Mouse (Mus musculus): ENCODE measurements around the gene 9330182L06Rik. TPM values are rescaled to one million over a fixed set of nuclear protein-coding genes. Genes with fewer than 3 reads are reported as not detected.

The 9330182L06Rik gene
- polyA plus RNA-seq, 1 experiment from 2014 or later = 1.5 TPM

GRCm38 (mm10) chr5:9453298-9453697, 187.4 kb downstream of the 9330182L06Rik start:
- Histone ChIP-seq H3K9ac (ENCODE audit: low read depth, low read length) (no peak overlapping the region), H3K4me1 (ENCODE audit: control insufficient read depth, insufficient read depth, low read length) (no peaks in the 10 kb centered on the region), H3K9me3 (ENCODE audit: control insufficient read depth, low read length) (no peaks in the 10 kb centered on the region), H3K4me2 (ENCODE audit: low read depth, low read length) (no peak overlapping the region), H3K27ac (ENCODE audit: low read length) (no peak overlapping the region), H3K4me3 (ENCODE audit: low read length) (no peak overlapping the region), H3K27me3 (replicated peaks; ENCODE audit: control insufficient read depth, insufficient read depth, low read length) (no peaks in the 10 kb centered on the region), H3K36me3 (ENCODE audit: control insufficient read depth, insufficient read depth, low read length) (no peaks in the 10 kb centered on the region)
- ATAC-seq = no peak
- 90% methylated on average over 2 of the region's 2 CpGs for WGBS

GRCm38 (mm10) chr5:9477587-9477986, 211.7 kb downstream of the 9330182L06Rik start:
- H3K27me3 ChIP-seq (replicated peaks; ENCODE audit: control insufficient read depth, insufficient read depth, low read length) = no peaks in the 10 kb centered on the region
- WGBS = 83% methylated on average over 3 of the region's 3 CpGs
- no peak overlapping the region for H3K9ac ChIP-seq (ENCODE audit: low read depth, low read length)
- H3K4me2 ChIP-seq (ENCODE audit: low read depth, low read length) = no peak overlapping the region
- H3K27ac ChIP-seq (ENCODE audit: low read length) = no peak overlapping the region
- H3K36me3 ChIP-seq (ENCODE audit: control insufficient read depth, insufficient read depth, low read length) = no peaks in the 10 kb centered on the region
- ATAC-seq = no peak
- H3K4me3 ChIP-seq (ENCODE audit: low read length) = no peak overlapping the region
- H3K4me1 ChIP-seq (ENCODE audit: control insufficient read depth, insufficient read depth, low read length) = no peaks in the 10 kb centered on the region
- no peaks in the 10 kb centered on the region for H3K9me3 ChIP-seq (ENCODE audit: control insufficient read depth, low read length)

GRCm38 (mm10) chr5:9495456-9495855, 229.5 kb downstream of the 9330182L06Rik start:
- Histone ChIP-seq H3K36me3 (ENCODE audit: control insufficient read depth, insufficient read depth, low read length) (no peaks in the 10 kb centered on the region), H3K4me1 (ENCODE audit: control insufficient read depth, insufficient read depth, low read length) (no peaks in the 10 kb centered on the region), H3K9me3 (ENCODE audit: control insufficient read depth, low read length) (no peaks in the 10 kb centered on the region), H3K4me2 (ENCODE audit: low read depth, low read length) (no peak overlapping the region), H3K27ac (ENCODE audit: low read length) (no peak overlapping the region), H3K4me3 (ENCODE audit: low read length) (no peak overlapping the region), H3K9ac (ENCODE audit: low read depth, low read length) (no peak overlapping the region), H3K27me3 (replicated peaks; ENCODE audit: control insufficient read depth, insufficient read depth, low read length) (no peaks in the 10 kb centered on the region)
- 16% methylated on average over 5 of the region's 5 CpGs for WGBS
- no peak for ATAC-seq

GRCm38 (mm10) chr5:9497235-9497634, 231.3 kb downstream of the 9330182L06Rik start:
- H3K9ac ChIP-seq (ENCODE audit: low read depth, low read length) = no peak overlapping the region
- no peaks in the 10 kb centered on the region for H3K4me1 ChIP-seq (ENCODE audit: control insufficient read depth, insufficient read depth, low read length)
- no peak overlapping the region for H3K27ac ChIP-seq (ENCODE audit: low read length)
- H3K27me3 ChIP-seq (replicated peaks; ENCODE audit: control insufficient read depth, insufficient read depth, low read length) = no peaks in the 10 kb centered on the region
- no peak overlapping the region for H3K4me3 ChIP-seq (ENCODE audit: low read length)
- no peak for ATAC-seq
- H3K4me2 ChIP-seq (ENCODE audit: low read depth, low read length) = no peak overlapping the region
- H3K9me3 ChIP-seq (ENCODE audit: control insufficient read depth, low read length) = no peaks in the 10 kb centered on the region
- 59% methylated on average over 4 of the region's 4 CpGs for WGBS
- H3K36me3 ChIP-seq (ENCODE audit: control insufficient read depth, insufficient read depth, low read length) = no peaks in the 10 kb centered on the region

GRCm38 (mm10) chr5:9511027-9511426, 245.1 kb downstream of the 9330182L06Rik start:
- no peaks in the 10 kb centered on the region for H3K9me3 ChIP-seq (ENCODE audit: control insufficient read depth, low read length)
- no peak overlapping the region for H3K27ac ChIP-seq (ENCODE audit: low read length)
- no peaks in the 10 kb centered on the region for H3K27me3 ChIP-seq (replicated peaks; ENCODE audit: control insufficient read depth, insufficient read depth, low read length)
- ATAC-seq = no peak
- no peak overlapping the region for H3K4me2 ChIP-seq (ENCODE audit: low read depth, low read length)
- H3K9ac ChIP-seq (ENCODE audit: low read depth, low read length) = no peak overlapping the region
- H3K4me3 ChIP-seq (ENCODE audit: low read length) = no peak overlapping the region
- WGBS = 84% methylated on average over 1 of the region's 1 CpGs
- no peaks in the 10 kb centered on the region for H3K36me3 ChIP-seq (ENCODE audit: control insufficient read depth, insufficient read depth, low read length)
- H3K4me1 ChIP-seq (ENCODE audit: control insufficient read depth, insufficient read depth, low read length) = no peaks in the 10 kb centered on the region

- Histone ChIP-seq H3K27ac (ENCODE audit: low read length) (no peak overlapping the region), H3K4me3 (ENCODE audit: low read length) (no peak overlapping the region), H3K4me1 (ENCODE audit: control insufficient read depth, insufficient read depth, low read length) (no peaks in the 10 kb centered on the region), H3K9ac (ENCODE audit: low read depth, low read length) (no peak overlapping the region), H3K27me3 (replicated peaks; ENCODE audit: control insufficient read depth, insufficient read depth, low read length) (no peaks in the 10 kb centered on the region), H3K36me3 (ENCODE audit: control insufficient read depth, insufficient read depth, low read length) (no peaks in the 10 kb centered on the region), H3K9me3 (ENCODE audit: control insufficient read depth, low read length) (no peaks in the 10 kb centered on the region), H3K4me2 (ENCODE audit: low read depth, low read length) (no peak overlapping the region)
- WGBS = 85% methylated on average over 4 of the region's 4 CpGs
- ATAC-seq = no peak
Measured at GRCm38 (mm10) chr5:9525507-9525906, 259.6 kb downstream of the 9330182L06Rik start.

MicroRNAs within 50 kb of the gene (microRNA counts, 519-probe panel; counts per million panel counts)
- 1,648 counts per million, percentile 19 among the panel's probes with 10 or more counts for microRNA mmu-miR-879

Small RNA genes within 50 kb of the gene (microRNA-seq; reads per million reads assigned to microRNA genes)
- gene Mir879 = 4.3 reads per million, percentile 12 among the genes with 10 or more reads in this experiment

Other genes with a start within 250 kb of the 9330182L06Rik start
- 5.3 and 10.5 TPM in 2 replicates for gene Tmem243, start 165.4 kb upstream of the 9330182L06Rik start, polyA plus RNA-seq (2015; fragmentation: Nextera tagmentation; extraction: Ambion mirVana)
- 29.5 and 29.6 TPM in 2 replicates for gene Dmtf1, start 104.3 kb upstream of the 9330182L06Rik start, polyA plus RNA-seq (2015; fragmentation: Nextera tagmentation; extraction: Ambion mirVana)